Mouse (Mus musculus) thymus, postnatal 10 days (tissue): ENCODE measurements around the gene Tmprss9.

Experiments used
- DNase-seq, 2 experiments: peaks; one replicate each; pipeline ENCODE4 v3.0.0; 2021; ENCODE audit warnings: low spot score in 2 of 2

Gene Tmprss9

DNA sequence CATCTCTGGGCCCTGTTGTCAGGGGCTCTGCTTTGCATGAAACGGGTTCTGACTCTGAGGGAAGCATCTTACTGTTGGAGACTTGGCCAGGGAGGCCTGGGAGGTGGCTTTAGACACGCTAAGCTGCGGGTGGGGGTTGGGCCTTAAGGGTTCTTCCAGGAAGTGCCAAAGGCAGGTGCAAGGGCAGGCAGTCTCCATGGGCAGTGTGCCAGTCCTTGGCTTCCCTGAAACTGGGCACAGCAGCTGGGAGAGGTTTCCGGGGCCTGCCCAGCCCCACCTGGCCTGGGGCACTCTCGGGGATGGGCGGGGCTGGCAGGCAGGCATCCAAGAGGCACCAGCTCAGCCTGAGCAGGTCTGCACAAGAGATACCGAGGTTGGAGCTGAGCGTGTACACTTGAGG is 66.0 kb downstream of the Tmprss9 start:
- no peak for DNase-seq

DNA sequence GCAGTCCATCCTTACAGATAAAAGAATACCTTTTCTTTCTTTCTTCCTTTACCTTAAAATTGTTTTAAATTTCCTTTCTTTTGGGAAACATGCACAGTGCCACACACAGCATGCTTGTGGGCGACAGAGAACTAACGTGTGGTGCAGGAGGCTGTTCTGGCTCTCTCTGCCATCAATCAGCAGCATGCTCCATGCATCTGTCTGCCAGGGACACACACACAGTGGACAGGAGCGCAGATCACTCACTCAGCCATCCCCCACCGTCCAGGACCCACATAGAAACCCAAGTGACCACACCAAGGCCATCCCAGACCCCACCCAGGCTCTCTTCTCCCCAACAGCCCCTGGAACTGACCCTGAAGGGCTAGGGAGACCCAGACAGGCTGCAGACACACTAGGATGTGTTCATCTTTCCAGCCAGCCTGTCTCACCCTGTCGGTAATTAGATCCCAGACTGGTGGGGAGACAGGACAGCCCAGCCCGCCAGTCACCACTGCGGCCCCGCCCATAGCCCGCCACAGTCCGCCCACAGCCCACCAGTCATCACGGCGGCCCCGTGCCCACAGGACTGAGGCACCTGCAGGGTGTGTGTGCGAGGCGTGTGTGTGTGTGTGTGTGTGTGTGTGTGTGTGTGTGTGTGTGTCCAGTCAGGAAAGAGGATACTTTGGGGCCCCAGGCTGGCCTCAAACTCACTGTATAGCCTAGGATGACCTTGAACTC is 67.3 kb downstream of the Tmprss9 start:
- DNase-seq = no peak

DNA sequence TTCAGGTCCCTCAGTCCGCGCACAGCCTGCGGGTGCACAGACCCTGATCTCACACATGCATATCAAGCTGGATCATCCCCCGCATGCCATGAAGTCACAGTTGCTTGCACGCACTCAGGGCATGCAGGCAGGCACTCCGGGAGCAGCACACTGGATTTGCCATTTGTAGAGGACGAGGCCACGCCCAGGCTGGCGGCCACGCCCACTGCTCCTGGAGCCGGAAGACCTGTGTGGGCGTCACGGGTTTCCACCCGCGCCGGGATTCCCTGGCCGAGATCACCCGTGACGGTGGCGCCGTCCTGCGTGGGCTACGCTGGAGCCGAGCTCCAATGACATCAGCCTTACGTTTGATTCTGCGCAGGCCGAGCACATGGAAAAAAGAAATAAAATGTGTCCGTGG is 68.0 kb downstream of the Tmprss9 start:
- DNase-seq = peak; percentile 54 to 77

DNA sequence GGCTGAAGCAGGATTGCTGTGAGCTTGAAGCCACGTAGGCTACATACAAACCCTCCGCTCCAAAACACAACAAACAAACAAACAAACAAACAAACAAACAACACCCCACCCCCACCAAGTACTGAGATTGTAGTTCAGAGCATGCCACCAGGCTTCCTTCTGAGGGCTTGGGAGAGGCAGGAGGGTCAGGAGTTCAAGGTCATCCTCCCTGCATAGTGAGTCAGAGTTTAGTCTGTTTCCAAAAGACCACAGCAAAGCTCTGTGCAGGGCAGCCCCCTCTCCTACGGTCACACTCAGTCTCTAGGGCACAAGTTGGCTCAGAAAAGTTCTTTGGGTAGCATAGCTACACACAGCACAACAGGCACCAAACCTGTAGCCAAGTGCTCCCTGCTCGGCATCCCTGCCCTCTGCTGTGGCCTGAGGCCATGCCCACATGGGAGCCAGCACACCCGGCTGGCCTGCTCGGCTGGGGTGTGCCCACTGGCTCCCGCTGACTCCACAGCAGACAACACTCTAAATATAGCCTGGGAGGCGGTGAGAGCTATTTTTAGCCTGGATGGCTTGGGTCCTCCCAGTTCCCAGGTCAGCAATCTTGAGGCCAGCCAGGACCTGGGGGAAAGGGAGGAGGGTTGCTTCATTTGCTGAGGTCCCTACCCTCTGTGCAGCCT is 68.8 kb downstream of the Tmprss9 start:
- no peak for DNase-seq

DNA sequence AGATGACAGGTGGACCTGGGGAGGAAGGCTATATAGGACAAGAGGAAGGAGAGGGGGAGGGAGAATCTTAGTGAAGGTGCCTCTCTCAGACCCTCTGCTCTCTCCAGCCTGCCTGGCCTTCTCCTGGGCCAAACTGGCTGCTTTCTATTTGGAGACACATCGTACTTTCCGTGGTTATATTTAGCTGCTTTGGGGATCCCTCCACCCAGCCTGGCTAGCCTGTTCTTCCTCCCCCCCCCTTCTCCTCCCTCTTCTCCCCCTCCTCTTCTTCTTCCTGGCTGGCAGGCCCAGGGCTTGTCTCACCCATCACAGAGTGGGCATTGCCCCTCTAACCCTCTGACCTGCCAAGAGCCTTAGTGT is 69.3 kb downstream of the Tmprss9 start:
- DNase-seq = no peak

DNA sequence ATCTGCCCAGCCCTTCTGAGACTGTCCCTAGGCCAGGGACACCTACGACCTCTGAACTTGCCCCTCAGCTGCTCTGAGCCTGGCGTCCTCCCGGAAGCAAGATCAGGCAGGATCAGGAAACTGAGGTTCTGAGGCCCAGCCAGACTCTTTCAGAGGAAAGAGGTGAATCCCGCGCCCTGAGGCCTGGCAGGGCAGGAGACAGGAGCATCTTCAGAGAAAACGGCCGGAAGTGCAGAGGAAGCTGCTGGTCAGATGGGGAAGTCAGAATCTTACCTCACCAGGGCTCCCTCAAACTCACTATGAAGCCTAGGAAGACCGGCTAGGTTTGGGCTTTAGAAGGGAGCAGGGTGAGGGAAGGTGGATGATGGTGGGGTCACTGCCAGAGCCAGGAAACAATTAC is 71.3 kb downstream of the Tmprss9 start:
- no peak for DNase-seq

DNA sequence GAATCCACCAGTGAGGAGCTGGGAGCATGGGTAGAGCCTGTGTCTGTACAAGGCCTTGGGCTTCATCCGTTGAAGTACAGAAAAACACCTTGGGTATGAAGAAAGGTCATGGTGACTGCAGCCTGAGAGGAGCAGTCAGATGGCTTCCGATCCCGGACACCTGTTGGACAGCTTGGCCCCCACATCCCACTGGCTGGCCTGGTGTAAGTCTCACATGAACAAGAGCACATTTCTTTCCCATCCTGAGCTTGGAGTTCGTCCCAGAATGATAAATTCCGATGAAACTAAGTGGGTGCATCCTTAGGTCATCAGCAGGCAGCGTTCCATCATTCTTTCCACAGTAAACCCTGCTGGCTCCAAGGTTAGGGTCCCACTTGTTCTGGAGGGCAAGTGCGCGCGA is 72.1 kb downstream of the Tmprss9 start:
- DNase-seq = no peak

DNA sequence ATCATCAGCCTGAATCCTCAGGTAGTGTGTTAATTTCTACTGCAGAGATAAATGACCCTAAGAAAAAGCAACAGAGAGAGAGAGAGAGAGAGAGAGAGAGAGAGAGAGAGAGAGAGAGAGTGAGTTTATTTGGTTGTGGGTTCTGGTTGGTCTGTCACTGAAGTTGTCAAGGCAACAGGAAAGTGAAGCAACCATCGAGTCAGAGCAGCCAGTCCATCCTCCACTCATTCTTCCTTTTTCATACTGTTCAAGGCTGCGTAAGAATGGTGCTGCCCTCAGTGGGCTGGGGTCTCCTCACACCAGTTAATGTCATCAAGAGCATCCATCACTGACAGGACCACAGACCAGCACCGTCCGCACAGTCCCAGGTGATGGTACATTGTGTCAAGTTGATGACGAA is 72.6 kb downstream of the Tmprss9 start:
- no peak for DNase-seq

DNA sequence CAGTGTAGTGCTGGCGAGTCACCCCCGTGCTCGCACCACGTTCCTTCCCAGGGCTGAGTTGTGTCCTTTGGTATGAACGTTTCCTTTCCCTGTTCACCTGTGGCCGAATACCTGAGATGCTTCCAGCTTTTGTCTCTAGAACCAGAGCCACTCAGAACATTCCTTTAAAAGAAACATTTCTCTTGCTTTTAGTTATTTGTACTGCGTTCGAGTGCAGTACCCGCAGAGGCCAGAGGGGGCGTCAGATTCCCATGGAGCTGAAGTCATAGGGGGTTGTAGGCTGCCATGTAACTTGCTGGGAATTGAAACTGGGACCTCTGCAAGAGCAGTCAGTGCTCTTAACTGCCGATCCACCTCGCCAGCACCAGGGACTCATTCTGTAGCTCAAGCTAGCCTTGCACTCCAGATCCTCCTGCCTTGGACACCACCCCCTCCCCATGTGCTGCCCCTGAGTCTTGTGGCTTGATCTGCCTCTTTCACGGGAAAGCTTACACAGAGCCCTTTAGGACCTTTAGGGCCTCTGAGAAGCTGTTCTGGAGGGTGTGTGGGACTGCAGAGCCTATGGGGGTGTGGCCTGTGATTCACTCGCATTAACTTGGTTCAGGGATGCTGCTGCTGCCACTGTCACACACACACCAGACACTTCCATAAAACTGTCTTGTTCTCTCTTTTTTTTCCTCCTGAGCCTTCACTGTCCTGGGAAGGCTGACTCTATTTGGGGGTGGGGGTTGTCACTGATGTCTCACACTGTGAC is 75.2 kb downstream of the Tmprss9 start:
- no peak for DNase-seq

DNA sequence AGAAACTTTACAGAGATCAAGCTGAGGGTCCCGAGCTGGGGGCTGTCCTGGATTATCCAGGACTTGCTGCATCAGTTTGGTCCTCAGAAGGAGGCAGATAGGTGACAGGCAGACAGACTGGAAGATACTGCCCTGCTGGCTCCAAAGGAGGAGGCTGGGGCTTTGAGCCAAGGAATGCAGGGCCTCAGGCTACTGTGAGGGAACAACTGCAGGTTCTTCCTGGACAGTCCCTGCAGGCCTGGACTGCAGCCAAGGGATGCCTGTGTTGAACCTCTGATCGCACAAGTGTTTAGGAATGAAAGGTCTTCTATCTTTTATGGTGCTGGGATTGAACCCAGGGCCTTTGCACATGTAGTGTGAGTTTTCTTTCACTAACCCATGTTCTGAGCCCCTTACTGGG is 76.2 kb downstream of the Tmprss9 start:
- no peak for DNase-seq

DNA sequence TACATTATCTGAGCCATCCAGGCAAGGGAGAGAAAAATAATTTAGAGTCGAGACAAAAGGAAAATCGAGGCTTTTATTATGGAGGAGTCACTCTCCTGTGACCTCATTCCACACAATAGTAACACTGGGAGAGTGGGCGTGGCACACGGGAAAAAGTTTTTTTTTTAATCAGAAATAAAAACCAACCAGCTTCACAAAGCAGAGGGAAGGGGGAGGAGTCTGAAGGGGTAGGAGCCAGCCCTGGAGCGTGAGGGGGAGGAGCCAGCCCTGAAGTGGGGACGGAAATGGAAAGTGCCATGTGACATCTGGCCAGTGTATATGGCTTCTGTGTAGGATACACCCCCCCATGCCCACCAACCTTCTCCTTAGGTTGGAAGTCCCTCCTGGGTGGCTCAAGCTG is 76.9 kb downstream of the Tmprss9 start:
- no peak for DNase-seq

DNA sequence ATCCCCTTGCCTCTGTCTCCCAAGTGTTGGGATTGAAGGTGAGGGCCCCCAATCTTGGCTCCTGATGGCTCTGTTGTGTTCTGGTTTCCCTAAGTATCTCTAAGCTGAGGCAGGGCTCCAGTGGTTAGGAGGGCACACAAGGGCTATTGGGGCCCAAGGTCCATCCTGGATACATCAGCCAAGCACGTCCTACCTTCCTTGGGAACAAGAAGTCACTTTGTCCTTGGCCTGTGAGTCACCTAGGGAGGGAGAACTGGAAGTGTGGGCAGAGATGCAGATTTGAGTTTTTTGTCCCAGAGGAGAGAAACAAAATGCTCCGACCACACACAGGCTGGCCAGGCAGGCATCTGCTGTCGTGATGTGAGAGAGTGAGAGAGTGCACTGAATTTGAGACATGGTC is 77.4 kb downstream of the Tmprss9 start:
- no peak for DNase-seq
